Mouse (Mus musculus): Measurements from ENCODE around the gene Tmtc2. TPM values are rescaled to one million over a fixed set of nuclear protein-coding genes. Genes with fewer than 3 reads are reported as not detected.

Gene Tmtc2
- polyA plus RNA-seq (2012): 0.01 and 0.03 TPM in 2 replicates

- Histone ChIP-seq H3K9me3 (ENCODE audit: control insufficient read depth, low read length) (no peaks in the 10 kb centered on the region), H3K4me3 (replicated peaks) (peak within 1 kb of the TSS; percentile 67), H3K27me3 (ENCODE audit: control insufficient read depth) (peaks cover 25% of the 10 kb centered on the region), H3K4me1 (ENCODE audit: control insufficient read depth) (peaks cover 26% of the 10 kb centered on the region), H3K36me3 (ENCODE audit: control insufficient read depth) (no peaks in the 10 kb centered on the region)
- TF ChIP-seq GATA1 (IDR thresholded peaks at IDR 0.05; ENCODE audit: low read length) (no peak), TAL1 (IDR thresholded peaks at IDR 0.05; ENCODE audit: low read length) (no peak)
Observed at GRCm38 (mm10) chr10:105573908-105574694, at the start of gene Tmtc2. Gene Tmtc2 (minus strand): TSS chr10:105574451.

- Histone ChIP-seq H3K4me1 (ENCODE audit: control insufficient read depth) (no peaks in the 10 kb centered on the region), H3K27me3 (ENCODE audit: control insufficient read depth) (no peaks in the 10 kb centered on the region), H3K36me3 (ENCODE audit: control insufficient read depth) (no peaks in the 10 kb centered on the region), H3K4me3 (replicated peaks) (no peak overlapping the region), H3K9me3 (ENCODE audit: control insufficient read depth, low read length) (no peaks in the 10 kb centered on the region)
- no peak for TF ChIP-seq GATA1 (IDR thresholded peaks at IDR 0.05; ENCODE audit: low read length)
- no peak for TF ChIP-seq TAL1 (IDR thresholded peaks at IDR 0.05; ENCODE audit: low read length)
Observed at GRCm38 (mm10) chr10:105612117-105612516, 37.9 kb upstream of the Tmtc2 start.

GRCm38 (mm10) chr10:105598826-105599225, 24.6 kb upstream of the Tmtc2 start:
- no peaks in the 10 kb centered on the region for H3K36me3 ChIP-seq (ENCODE audit: control insufficient read depth)
- no peaks in the 10 kb centered on the region for H3K4me1 ChIP-seq (ENCODE audit: control insufficient read depth)
- no peak overlapping the region for H3K4me3 ChIP-seq (replicated peaks)
- H3K9me3 ChIP-seq (ENCODE audit: control insufficient read depth, low read length): no peaks in the 10 kb centered on the region
- no peak for TF ChIP-seq GATA1 (IDR thresholded peaks at IDR 0.05; ENCODE audit: low read length)
- TF ChIP-seq TAL1 (IDR thresholded peaks at IDR 0.05; ENCODE audit: low read length): no peak
- H3K27me3 ChIP-seq (ENCODE audit: control insufficient read depth): no peaks in the 10 kb centered on the region

- H3K4me1 ChIP-seq (ENCODE audit: control insufficient read depth): no peaks in the 10 kb centered on the region
- H3K9me3 ChIP-seq (ENCODE audit: control insufficient read depth, low read length): no peaks in the 10 kb centered on the region
- TF ChIP-seq GATA1 (IDR thresholded peaks at IDR 0.05; ENCODE audit: low read length): no peak
- no peak for TF ChIP-seq TAL1 (IDR thresholded peaks at IDR 0.05; ENCODE audit: low read length)
- no peaks in the 10 kb centered on the region for H3K27me3 ChIP-seq (ENCODE audit: control insufficient read depth)
- no peak overlapping the region for H3K4me3 ChIP-seq (replicated peaks)
- no peaks in the 10 kb centered on the region for H3K36me3 ChIP-seq (ENCODE audit: control insufficient read depth)
Observed at GRCm38 (mm10) chr10:105597226-105597625, 23.0 kb upstream of the Tmtc2 start.

- Histone ChIP-seq H3K4me1 (ENCODE audit: control insufficient read depth) (no peaks in the 10 kb centered on the region), H3K27me3 (ENCODE audit: control insufficient read depth) (no peaks in the 10 kb centered on the region), H3K36me3 (ENCODE audit: control insufficient read depth) (no peaks in the 10 kb centered on the region), H3K9me3 (ENCODE audit: control insufficient read depth, low read length) (no peaks in the 10 kb centered on the region), H3K4me3 (replicated peaks) (no peak overlapping the region)
- TF ChIP-seq GATA1 (IDR thresholded peaks at IDR 0.05; ENCODE audit: low read length) (no peak), TAL1 (IDR thresholded peaks at IDR 0.05; ENCODE audit: low read length) (no peak)
Observed at GRCm38 (mm10) chr10:105595480-105596102, 21.3 kb upstream of the Tmtc2 start.

- no peaks in the 10 kb centered on the region for H3K4me1 ChIP-seq (ENCODE audit: control insufficient read depth)
- H3K36me3 ChIP-seq (ENCODE audit: control insufficient read depth): no peaks in the 10 kb centered on the region
- no peak for TF ChIP-seq GATA1 (IDR thresholded peaks at IDR 0.05; ENCODE audit: low read length)
- no peak for TF ChIP-seq TAL1 (IDR thresholded peaks at IDR 0.05; ENCODE audit: low read length)
- H3K4me3 ChIP-seq (replicated peaks): no peak overlapping the region
- no peaks in the 10 kb centered on the region for H3K9me3 ChIP-seq (ENCODE audit: control insufficient read depth, low read length)
- no peaks in the 10 kb centered on the region for H3K27me3 ChIP-seq (ENCODE audit: control insufficient read depth)
Observed at GRCm38 (mm10) chr10:105588141-105588540, 13.9 kb upstream of the Tmtc2 start.

GRCm38 (mm10) chr10:105579318-105579717, 5.1 kb upstream of the Tmtc2 start:
- H3K4me3 ChIP-seq (replicated peaks): no peak overlapping the region
- H3K4me1 ChIP-seq (ENCODE audit: control insufficient read depth): peaks cover 11% of the 10 kb centered on the region
- no peaks in the 10 kb centered on the region for H3K36me3 ChIP-seq (ENCODE audit: control insufficient read depth)
- peaks cover 3% of the 10 kb centered on the region; the same call in 1 of the 2 replicates for H3K27me3 ChIP-seq (ENCODE audit: control insufficient read depth)
- H3K9me3 ChIP-seq (ENCODE audit: control insufficient read depth, low read length): no peaks in the 10 kb centered on the region
- TF ChIP-seq GATA1 (IDR thresholded peaks at IDR 0.05; ENCODE audit: low read length) (no peak), TAL1 (IDR thresholded peaks at IDR 0.05; ENCODE audit: low read length) (no peak)

GRCm38 (mm10) chr10:105578291-105578845, 4.1 kb upstream of the Tmtc2 start:
- H3K27me3 ChIP-seq (ENCODE audit: control insufficient read depth): peaks cover 9% of the 10 kb centered on the region
- TF ChIP-seq GATA1 (IDR thresholded peaks at IDR 0.05; ENCODE audit: low read length) (no peak), TAL1 (IDR thresholded peaks at IDR 0.05; ENCODE audit: low read length) (no peak)
- peaks cover 19% of the 10 kb centered on the region for H3K4me1 ChIP-seq (ENCODE audit: control insufficient read depth)
- H3K9me3 ChIP-seq (ENCODE audit: control insufficient read depth, low read length): no peaks in the 10 kb centered on the region
- H3K4me3 ChIP-seq (replicated peaks): no peak overlapping the region
- H3K36me3 ChIP-seq (ENCODE audit: control insufficient read depth): no peaks in the 10 kb centered on the region
